Mouse (Mus musculus) heart, embryonic 14.5 days (tissue): ENCODE data around the gene Immp2l. TPM values are rescaled to one million over a fixed set of nuclear protein-coding genes. Genes with fewer than 3 reads are reported as not detected.
A peak's percentile ranks its signal among the peaks of the same experiment; 100 is the strongest.

Experiments used
- ATAC-seq: fragments of 200-750 bp; cut with Nextera tagmentation; 2 replicates; pipeline ENCODE4 v1.8.0; 2017; ENCODE audit warnings: low read depth, moderate TSS enrichment; ENCODE audit not compliant: insufficient number of reproducible peaks, insufficient read depth, low FRiP score
- H3K27ac ChIP-seq, 2 experiments: fragments of 200-500 bp in 1 of 2; fragments of 300-500 bp in 1 of 2; sonication (generic) in 1 of 2; replicated peaks in 1 of 2; 2 replicates each; pipeline ENCODE4 v1.5.1; 2012 to 2014; ENCODE audit warnings: low read depth in 2 of 2, low read length in 2 of 2, control low read depth in 1 of 2, mild to moderate bottlenecking in 1 of 2, mixed read lengths in 1 of 2; ENCODE audit not compliant: control insufficient read depth in 1 of 2, insufficient read depth in 1 of 2
- H3K27me3 ChIP-seq: fragments of 300-500 bp; sonication (generic); 2 replicates; pipeline ENCODE4 v1.6.1; 2014; ENCODE audit warnings: mild to moderate bottlenecking, low read length, control low read depth; ENCODE audit not compliant: control insufficient read depth, insufficient read depth
- H3K36me3 ChIP-seq: fragments of 300-500 bp; sonication (generic); 2 replicates; pipeline ENCODE4 v1.6.1; 2014; ENCODE audit warnings: mild to moderate bottlenecking, control low read depth, low read length, mixed read lengths; ENCODE audit not compliant: control insufficient read depth, insufficient read depth
- H3K4me1 ChIP-seq, 2 experiments: fragments of 200-500 bp in 1 of 2; fragments of 300-500 bp in 1 of 2; sonication (generic) in 1 of 2; 2 replicates each; pipeline ENCODE4 v1.6.1; 2012 to 2014; ENCODE audit warnings: low read length in 2 of 2, control low read depth in 1 of 2, mixed read lengths in 1 of 2; ENCODE audit not compliant: control insufficient read depth in 2 of 2, insufficient read depth in 2 of 2
- H3K4me2 ChIP-seq: fragments of 300-500 bp; sonication (generic); 2 replicates; pipeline ENCODE4 v1.6.1; 2014; ENCODE audit warnings: mild to moderate bottlenecking, low read length
- H3K4me3 ChIP-seq, 2 experiments: fragments of 200-500 bp in 1 of 2; fragments of 300-500 bp in 1 of 2; sonication (generic) in 1 of 2; 2 replicates each; pipeline ENCODE4 v1.5.1; 2012 to 2014; ENCODE audit warnings: low read length in 2 of 2, mild to moderate bottlenecking in 2 of 2, control low read depth in 1 of 2, low read depth in 1 of 2, moderate library complexity in 1 of 2; ENCODE audit not compliant: control insufficient read depth in 1 of 2, insufficient read depth in 1 of 2
- H3K9ac ChIP-seq: fragments of 300-500 bp; sonication (generic); 2 replicates; pipeline ENCODE4 v1.6.1; 2014; ENCODE audit warnings: mild to moderate bottlenecking, low read length
- H3K9me3 ChIP-seq: fragments of 300-500 bp; sonication (generic); 2 replicates; pipeline ENCODE4 v1.6.1; 2016; ENCODE audit warnings: low read length, control low read depth; ENCODE audit not compliant: control insufficient read depth
- WGBS: fragments of 180-500 bp; shearing (Covaris S2); extraction: QIAGEN DNeasy Blood & Tissue Kit; methylation state at CpG from one replicate; pipeline ENCODE4 v1.1.7; 2014; 5-methylcytosine and 5-hydroxymethylcytosine counted together
- polyA plus RNA-seq: library from polyadenylated mRNA; unstranded; fragments of >200 nt; fragmentation: Nextera tagmentation; extraction: Ambion mirVana; gene quantifications from 2 replicates; pipeline ENCODE4 v1.2.1, GENCODE M21; 2014

Immp2l gene
- polyA plus RNA-seq, 1 experiment from 2014 or later: 11.4 TPM

DNA sequence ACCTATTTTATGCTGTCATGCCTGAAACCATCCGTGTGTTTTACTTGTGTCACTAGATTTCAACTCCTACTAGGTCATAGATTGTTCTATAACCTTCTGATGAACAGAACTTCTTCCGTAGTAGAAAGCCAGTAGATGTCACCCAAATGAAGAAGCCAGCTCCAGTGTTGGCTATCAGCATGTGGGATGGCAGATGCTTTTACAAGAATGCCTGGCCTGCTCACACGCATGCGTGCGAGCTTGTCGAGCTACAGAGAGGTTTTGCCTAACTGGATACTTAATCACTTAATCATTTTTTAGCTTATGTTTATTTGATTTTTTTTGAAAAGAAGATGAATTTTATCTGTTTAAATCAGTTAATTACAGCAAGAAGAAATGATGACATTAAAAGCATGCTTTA lies 805.6 kb downstream of the Immp2l start:
- no peak overlapping the region for H3K27ac ChIP-seq
- H3K36me3 ChIP-seq: no peaks in the 10 kb centered on the region
- H3K4me3 ChIP-seq: no peak overlapping the region
- 83% methylated on average over 6 of the region's 6 CpGs for WGBS
- no peak overlapping the region for H3K9ac ChIP-seq
- no peaks in the 10 kb centered on the region for H3K27me3 ChIP-seq
- H3K4me2 ChIP-seq: no peak overlapping the region
- no peak for ATAC-seq
- H3K9me3 ChIP-seq: no peaks in the 10 kb centered on the region
- H3K4me1 ChIP-seq: no peaks in the 10 kb centered on the region

DNA sequence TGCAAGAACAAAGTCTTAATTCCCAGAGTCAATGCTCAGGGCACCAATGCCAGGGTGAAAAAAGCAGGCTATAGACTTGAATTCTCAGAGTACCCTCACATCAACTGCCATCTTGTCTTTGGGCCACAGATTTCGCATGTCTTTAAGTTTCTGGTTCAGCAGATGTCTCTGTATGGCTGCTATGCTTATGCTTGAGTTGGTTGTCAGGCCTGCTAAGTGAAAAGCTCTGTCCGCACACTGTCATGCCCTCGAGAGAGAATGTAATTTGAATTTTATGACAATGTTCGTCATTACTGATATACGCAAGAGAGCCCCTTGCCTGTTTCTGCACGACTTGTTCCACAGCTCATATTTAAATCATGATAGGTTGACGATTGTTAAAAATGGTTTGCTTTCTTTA lies 807.8 kb downstream of the Immp2l start:
- Histone ChIP-seq H3K27me3 (no peaks in the 10 kb centered on the region), H3K9me3 (no peaks in the 10 kb centered on the region), H3K9ac (no peak overlapping the region), H3K36me3 (no peaks in the 10 kb centered on the region), H3K4me3 (no peak overlapping the region), H3K4me1 (no peaks in the 10 kb centered on the region), H3K27ac (no peak overlapping the region), H3K4me2 (no peak overlapping the region)
- 85% methylated on average over 7 of the region's 7 CpGs for WGBS
- no peak for ATAC-seq

DNA sequence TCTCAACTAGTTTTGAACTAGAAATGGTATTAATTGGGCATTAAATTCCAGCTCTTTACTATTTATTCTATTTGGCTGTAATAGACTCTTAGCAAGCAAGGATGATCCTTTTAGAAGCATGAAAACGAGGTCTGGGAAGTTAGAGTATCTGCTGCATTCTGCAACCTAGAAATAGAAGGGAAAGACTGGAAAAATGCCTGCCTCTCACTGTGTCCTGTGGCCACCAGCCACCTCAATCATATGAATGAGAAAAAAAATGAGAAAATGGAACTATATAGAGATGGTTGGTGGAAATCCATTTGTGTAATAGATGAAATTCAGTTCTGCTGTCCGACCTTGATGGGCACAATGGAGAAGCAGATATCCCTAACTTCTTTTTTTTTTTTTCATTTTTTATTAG lies 810.8 kb downstream of the Immp2l start:
- Histone ChIP-seq H3K4me2 (no peak overlapping the region), H3K36me3 (no peaks in the 10 kb centered on the region), H3K4me1 (peaks cover 0 to 4% of the 10 kb centered on the region in 2 experiments; a peak in 2 of 4 replicates), H3K27me3 (no peaks in the 10 kb centered on the region), H3K27ac (no peak overlapping the region), H3K9me3 (no peaks in the 10 kb centered on the region), H3K4me3 (no peak overlapping the region), H3K9ac (no peak overlapping the region)
- WGBS: 75% methylated on average over 2 of the region's 2 CpGs
- ATAC-seq: no peak

DNA sequence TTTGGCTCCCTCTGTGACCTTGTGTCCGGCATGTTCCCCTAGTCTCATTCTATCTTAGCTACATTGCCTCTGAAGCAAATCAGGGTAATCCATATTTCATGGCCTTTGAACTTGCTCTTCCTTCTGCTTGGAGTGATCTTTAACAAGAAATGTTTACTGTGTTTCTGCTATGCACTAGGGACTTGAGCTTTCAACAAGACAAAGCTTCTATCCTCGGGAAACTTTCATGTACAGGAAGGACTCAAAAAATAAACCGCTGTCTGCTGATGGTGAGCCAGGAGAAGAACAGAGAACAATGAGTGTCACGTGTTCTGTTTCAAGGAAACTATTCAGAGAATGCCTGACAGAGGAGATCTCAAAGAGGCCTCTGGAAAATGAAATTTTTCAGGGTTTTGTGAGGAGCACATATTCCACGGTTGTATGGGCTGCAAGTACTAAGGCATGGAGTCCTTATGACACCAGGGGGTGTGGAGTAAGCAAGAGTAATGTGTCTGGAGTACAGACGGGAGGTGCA lies 814.5 kb downstream of the Immp2l start:
- no peak overlapping the region for H3K4me3 ChIP-seq
- no peak overlapping the region for H3K4me2 ChIP-seq
- 40% methylated on average over 6 of the region's 6 CpGs for WGBS
- ATAC-seq: peak; percentile 59; the same call in 1 of the 2 replicates
- no peaks in the 10 kb centered on the region for H3K36me3 ChIP-seq
- H3K9me3 ChIP-seq: no peaks in the 10 kb centered on the region
- H3K9ac ChIP-seq: no peak overlapping the region
- H3K4me1 ChIP-seq: peaks cover 0 to 4% of the 10 kb centered on the region in 2 experiments; a peak in 2 of 4 replicates
- H3K27ac ChIP-seq: 0 out of 4 replicates have a peak overlapping the region, but pooled peaks of 1 of the 2 experiments have one; percentile 12
- no peaks in the 10 kb centered on the region for H3K27me3 ChIP-seq

DNA sequence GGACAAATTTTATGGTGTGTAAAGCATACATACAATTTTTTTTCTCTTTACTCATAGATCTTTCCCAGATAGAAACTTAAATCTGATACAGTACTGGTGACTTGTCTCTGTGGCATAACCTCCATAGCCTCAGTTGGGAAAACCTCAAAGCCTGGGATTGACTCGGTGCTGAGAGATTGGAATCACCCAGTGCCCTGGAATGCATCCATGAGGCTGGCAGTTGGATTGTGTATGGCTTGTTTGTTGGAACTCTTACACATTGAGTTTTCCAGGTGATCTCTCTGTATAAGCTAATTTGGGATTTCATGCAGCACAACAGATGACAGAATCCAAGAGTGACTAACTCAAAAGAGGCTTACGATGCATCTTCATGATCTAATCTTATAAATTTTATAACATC lies 815.4 kb downstream of the Immp2l start:
- Histone ChIP-seq H3K4me3 (no peak overlapping the region), H3K27ac (no peak overlapping the region), H3K36me3 (no peaks in the 10 kb centered on the region), H3K9ac (no peak overlapping the region), H3K27me3 (no peaks in the 10 kb centered on the region), H3K9me3 (no peaks in the 10 kb centered on the region), H3K4me2 (no peak overlapping the region), H3K4me1 (peaks cover 0 to 4% of the 10 kb centered on the region in 2 experiments; a peak in 2 of 4 replicates)
- 84% methylated on average over 2 of the region's 2 CpGs for WGBS
- ATAC-seq: no peak

DNA sequence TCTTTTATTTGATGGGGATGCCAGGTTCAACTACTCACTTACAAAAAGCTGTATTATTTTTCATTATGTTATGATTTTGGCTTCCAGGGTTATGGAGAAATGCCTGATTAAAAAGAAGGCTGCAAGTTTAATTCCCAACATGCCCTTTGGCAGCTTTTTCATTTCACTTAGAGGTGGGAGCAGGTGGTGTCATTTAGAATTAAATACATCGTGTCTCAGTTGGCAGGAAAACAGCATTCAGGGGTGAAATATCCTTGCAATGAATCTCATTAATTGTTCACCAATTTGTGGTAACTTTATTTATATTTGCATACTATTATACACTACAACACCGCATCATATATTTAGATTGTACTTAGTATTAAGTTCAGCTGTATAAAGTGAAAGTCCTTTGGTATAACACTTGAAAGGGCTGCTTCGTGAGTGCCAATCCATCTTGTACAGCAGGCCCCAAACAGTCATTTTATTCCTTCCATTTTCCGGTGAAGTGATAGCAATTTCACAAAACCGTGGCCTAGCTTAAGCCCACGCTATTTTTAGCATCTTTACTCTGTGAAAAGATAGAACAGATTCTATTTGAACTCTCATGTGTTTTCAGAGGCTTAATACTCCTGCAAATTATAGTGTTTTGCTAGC lies 818.9 kb downstream of the Immp2l start:
- H3K9me3 ChIP-seq: peaks cover 2% of the 10 kb centered on the region; the same call in 1 of the 2 replicates
- no peak overlapping the region for H3K4me3 ChIP-seq
- no peak overlapping the region for H3K9ac ChIP-seq
- no peak overlapping the region for H3K4me2 ChIP-seq
- no peak overlapping the region for H3K27ac ChIP-seq
- H3K27me3 ChIP-seq: no peaks in the 10 kb centered on the region
- no peaks in the 10 kb centered on the region for H3K36me3 ChIP-seq
- H3K4me1 ChIP-seq: peaks cover 0 to 4% of the 10 kb centered on the region in 2 experiments; a peak in 2 of 4 replicates
- WGBS: 54% methylated on average over 6 of the region's 6 CpGs
- ATAC-seq: no peak

DNA sequence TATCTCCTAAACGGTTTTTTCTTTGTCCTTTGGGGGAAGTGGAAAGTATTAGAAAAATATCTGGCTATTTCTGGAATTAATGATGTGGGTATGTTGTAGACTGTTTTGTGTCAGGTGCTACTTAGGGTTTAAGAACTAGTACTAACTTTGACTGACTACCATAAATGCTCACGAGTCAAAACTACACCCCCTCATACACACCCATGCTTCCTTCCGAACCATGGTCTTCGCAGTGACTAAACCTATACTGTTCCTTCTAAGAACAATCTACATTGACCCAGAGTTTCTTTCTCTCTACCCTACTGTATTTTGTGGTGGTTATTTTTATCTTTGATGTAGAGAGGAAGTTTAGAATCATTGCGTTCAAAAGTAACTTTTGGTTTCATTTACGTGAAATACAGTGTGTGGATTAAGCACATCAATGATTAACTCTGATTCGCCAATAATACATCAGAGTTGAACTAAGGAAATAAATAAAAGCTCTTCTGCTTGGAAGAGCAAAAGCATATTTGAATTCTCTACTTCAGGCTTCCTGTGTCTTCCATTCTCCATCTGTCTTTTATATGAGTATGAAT lies 828.1 kb downstream of the Immp2l start:
- Histone ChIP-seq H3K27me3 (no peaks in the 10 kb centered on the region), H3K9me3 (no peaks in the 10 kb centered on the region), H3K4me3 (no peak overlapping the region), H3K9ac (no peak overlapping the region), H3K4me1 (no peaks in the 10 kb centered on the region), H3K27ac (no peak overlapping the region), H3K4me2 (no peak overlapping the region), H3K36me3 (no peaks in the 10 kb centered on the region)
- 76% methylated on average over 7 of the region's 7 CpGs for WGBS
- ATAC-seq: no peak
